Mouse (Mus musculus) lung, postnatal 14 days (tissue): ENCODE data around the gene Sult1a1.

Experiments used
- DNase-seq: peaks from one replicate; pipeline ENCODE4 v3.0.0; 2021

Gene Sult1a1

DNA sequence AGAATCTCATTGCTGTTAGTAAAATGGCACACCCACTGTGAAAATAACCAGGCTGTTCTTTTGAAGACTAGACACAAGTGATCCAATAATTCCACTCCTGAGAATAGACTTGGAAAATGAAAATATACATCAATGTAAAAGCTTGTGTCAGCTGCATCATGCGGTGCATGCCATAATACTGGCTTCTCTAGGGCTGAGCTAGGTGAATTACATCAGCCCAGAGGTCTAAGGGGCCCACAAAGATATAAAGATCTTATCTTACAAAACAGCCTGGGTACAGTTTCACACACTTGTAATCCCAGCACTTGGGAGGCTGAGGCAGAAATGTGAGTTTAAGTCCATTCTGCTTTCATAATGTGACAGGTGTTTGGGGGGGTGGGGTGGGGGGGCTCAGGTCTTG is 18.7 kb downstream of the Sult1a1 start:
- no peak for DNase-seq

DNA sequence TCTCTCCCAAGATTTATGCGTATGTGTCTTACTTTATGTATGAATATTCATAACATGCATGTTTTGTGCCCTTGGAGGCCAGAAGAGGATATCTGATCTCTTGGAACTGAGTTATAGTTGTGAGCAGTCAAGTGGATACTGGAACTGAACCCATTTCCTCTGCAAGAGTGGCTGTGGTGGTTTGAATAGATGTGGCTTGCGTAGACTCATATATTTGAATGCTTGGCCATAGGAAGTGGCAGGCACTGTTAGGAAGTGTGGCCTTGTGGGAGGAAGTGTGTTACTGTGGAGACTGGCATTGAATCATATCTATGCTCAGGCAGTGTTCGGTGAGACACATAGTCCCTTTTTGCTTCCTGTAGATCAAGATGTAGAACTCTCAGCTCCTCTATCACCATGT is 20.5 kb downstream of the Sult1a1 start:
- no peak for DNase-seq

DNA sequence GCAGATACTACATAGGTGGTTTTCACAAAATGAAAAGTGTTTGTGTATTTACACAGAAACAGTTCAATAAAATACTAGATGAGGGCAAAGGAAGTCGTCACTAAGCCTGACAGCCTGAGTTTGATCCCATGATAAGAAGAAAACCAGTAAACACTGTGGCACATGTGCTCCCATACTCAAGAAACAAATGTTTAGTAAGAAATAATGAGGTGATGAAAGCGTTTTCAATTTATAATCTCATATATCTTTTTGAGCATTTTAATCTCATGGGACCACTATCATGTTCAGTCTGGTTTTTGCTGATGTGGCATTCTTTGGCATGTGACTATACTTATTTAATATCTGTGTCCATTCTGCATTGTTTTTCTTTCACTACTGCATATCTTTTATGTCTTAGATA is 22.2 kb downstream of the Sult1a1 start:
- no peak for DNase-seq

DNA sequence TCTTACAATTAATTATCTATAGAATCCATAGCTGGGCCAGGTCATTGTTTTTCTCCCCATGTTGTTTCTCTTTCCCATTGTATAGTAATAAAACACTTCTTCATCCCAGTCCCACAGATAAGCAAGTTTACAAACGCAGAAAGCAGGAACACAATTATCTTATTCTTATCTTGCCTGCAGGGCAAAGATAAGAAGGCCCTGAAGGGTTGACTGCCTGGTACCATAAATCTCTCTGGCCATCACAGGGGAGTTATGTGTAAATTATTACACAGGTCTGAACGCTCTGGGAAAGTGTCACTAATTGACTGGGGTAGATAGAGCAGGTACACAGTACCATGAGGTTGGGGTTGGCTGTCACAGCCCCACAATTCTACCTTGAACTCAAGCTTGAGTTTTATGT is 25.4 kb downstream of the Sult1a1 start:
- DNase-seq: no peak

DNA sequence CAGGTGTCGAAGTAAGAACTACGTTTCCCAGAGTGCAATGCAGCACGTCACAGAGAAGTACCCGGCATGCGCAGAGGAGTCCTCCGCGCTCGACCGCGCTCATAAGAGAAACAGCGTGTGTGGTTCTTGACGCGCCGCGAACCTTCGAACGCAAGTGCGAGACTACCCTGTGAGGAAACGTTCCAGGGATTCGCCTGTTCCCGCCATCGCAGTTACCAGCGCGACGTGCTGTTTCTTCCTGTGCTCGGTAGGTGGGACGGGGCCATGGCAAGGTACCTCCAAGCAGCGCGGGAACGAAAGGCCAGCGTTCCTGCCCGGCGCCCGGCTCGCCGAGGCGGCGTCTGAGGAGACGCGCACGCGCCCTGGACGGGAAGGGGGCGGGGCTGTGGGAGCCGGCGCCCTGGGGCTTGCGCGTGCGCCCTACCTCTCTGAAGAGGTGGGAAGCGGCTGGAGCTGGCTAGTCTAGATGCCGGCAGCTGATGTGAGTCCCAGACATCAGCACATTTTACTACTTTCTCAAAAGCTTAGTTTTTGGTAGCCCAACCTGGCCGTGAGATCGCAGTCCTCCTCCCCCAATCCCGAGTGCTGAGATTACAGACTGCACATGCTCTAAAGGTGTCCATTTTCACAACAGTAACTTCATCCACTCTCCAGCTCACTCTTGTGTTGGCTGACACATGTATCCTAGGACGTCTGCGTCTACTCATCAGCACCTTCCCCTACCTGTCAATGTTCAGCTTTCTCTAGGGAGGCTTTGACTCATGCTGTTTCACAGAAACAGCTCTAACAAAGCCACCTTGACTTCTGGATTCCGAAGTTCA is 26.8 kb downstream of the Sult1a1 start, which contains the start of gene Sgf29:
Sgf29 (plus strand) TSS at position 79 of the 821 bp plus-strand sequence.
- peak; percentile 96 for DNase-seq

DNA sequence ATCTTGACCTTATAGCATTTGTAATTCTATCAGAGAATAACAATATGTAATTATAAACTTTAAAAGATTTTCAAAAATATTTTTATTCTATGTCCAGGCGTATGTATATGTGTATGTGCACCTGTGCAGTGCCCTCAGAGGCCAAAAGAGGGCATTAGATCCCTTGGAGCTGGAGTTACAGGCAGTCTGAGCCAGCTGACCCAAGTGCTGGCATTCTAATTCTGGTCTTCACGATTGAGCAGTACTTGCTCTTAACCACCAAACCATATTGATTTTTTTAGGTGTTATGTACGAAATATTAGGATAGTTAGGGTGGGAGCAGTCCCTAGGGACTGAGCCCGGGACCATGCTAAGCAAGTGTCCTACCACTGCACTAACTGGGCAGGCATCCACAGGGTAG is 27.7 kb downstream of the Sult1a1 start:
- DNase-seq: no peak

DNA sequence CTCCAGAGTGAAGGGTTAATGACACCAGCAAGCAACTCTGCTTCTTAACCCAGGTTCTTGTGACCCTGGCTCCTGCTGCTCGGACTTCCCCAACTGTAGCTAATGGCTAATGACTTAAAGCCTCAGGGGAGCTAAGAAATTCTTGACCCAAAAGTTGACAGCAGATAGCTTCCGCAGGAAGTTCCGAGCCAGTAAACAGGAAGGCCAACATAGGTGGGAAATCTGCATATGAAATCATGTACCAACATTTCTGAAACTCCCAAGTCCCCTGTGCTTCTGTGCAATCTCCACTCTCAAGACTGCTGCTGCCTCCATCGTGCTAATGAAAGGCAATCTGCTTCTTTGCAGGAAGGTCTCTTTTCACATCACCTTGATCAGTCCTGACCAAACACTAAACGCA is 30.5 kb downstream of the Sult1a1 start:
- DNase-seq: no peak

DNA sequence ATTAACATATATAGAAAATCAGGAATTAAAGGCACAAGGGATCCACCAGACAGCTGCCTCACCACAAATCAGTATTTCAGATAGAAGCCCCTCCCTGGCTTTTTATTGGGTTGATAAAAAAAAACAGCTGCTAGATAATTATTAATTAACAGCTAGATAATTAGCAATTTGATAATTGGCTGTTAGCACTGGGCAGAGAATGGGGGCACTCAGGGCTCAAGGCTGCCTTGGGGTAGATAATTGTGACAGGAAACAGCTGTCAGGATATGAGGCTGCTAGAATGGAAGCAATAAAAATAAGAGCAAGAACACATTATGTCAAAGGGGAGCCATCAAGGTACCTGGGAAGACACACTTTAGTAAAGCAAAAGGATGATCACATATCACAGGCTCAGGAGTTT is 31.3 kb downstream of the Sult1a1 start:
- DNase-seq: no peak

DNA sequence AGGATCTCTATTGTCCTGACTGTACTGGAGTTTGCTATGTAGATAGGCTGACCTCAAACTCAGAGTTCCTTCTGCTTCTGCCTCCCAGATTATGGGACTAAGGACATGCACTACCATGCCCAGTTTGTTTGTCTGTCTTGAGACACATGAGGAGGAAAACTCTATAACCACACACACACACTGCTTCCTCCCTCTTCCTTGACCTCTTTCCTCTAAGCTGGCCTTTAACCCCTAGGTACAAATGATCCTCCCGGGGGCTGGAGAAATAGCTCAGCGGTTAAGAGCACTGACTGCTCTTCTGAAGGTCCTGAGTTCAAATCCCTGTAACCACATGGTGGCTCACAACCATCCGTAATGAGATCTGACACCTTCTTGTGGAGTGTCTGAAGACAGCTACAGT is 31.9 kb downstream of the Sult1a1 start:
- DNase-seq: no peak

DNA sequence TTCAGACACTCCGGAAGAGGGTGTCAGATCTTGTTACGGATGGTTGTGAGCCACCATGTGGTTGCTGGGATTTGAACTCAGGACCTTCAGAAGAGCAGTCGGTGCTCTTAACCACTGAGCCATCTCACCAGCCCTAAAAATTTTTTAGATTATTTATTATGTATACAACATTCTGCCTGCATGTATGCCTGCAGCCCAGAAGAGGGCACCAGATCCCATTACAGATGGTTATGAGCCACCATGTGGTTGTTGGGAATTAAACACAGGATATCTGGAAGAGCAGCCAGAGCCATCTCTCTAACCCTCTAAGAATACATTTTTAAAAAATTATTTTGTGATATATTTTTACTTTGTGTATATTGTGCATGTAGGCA is 33.0 kb downstream of the Sult1a1 start:
- DNase-seq: peak; percentile 65

DNA sequence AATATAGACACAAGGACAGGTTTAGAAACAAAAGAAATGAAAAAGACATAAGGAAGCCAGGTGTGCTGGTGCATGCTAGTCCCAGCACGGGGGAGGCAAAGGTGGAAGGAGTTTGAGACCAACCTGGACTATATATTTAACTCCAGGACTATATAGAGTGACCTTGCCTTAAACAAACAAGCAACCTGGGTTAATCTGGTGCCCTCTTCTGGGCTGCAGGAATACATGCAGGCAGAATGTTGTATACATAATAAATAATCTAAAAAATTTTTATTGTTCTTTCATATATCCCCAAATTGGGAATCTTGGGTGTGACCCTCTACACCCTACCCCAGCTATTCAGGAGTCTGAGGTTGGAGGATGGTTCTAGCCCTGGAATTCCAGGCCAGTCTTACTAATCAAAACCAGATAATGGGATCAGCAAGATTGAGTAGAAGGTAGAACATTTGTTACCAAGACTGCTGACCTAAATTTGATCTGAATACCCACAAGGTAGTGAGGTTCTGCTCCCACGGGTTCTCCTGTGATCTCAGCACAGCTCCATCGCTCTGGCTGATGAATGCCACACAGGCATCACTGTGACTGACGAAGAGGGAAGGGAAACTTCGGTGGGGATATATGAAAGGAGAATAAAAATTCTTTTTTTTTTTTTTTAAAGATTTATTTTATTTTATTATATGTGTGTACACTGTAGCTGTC is 33.5 kb downstream of the Sult1a1 start:
- no peak for DNase-seq

DNA sequence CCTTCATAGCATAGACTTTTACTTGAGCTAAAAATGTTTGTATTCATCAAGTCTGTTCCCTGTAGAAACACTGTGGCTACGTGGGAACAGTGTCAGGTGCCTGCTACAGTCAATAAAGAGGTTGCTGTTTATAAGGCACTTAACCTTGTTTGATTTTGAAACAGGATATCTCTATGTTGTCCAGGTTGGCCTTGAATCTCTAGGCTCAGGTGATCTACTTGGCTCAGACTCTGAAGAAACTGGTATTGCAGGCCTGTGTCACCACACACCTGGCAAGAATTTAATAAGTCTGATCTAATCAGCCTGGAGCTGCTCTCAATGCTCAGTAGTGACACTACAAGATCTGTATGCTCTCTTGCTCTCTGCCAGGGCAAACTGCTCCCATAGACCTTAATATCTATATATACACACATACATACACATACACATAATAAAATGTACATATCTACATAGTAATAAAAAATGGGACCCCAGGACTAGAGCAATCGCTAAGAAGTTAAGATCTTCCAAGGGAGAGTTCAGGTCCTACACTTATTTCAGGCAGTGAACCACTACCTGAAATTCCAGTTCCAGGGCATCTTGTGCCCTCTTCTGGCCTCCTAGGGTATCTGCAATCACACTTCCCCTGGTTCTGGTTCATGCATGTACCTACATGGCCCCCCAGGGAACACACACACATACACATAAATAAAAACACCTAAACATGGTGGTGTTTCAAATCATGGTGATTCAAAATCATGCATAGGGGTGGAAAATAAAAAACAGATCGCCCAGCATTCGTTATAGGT is 39.3 kb downstream of the Sult1a1 start:
- peak; percentile 56 for DNase-seq

DNA sequence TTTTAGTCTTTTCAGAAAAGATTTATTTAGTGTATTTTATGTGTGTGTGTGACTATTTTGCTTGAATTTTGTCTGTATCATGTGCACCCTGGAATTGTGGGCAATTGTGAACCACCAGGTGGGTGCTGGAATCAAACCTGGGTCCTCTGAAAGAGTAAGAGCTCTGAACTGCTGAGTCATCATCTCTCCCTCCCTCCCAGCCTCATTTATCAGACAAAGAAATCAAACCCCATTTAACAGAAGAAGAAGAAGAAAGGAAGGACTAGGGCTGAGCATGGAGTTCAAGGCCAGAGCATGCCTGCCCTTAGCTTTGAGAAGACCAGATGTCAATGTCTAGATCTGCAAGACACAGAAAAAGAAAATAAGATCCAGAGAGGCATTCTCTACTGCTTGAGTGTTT is 40.9 kb downstream of the Sult1a1 start:
- no peak for DNase-seq

DNA sequence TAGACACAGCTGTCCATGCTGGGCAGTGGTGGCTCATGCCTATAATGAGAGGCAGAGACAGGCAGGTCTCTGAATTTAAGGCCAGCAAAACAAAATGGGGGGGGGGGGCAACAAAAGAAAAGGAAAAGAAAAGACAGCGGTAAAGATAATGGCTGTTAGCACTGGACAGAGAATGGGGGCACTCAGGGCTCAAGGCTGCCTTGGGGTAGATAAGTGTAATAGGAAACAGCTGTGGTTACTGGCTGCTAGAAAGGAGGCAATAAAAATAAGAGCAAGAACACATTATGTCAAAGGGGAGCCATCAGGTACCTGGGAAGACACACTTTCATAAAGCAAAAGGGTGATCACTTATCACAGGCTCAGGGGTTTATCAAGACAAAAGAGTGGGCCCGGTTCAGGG is 43.8 kb downstream of the Sult1a1 start:
- DNase-seq: no peak

DNA sequence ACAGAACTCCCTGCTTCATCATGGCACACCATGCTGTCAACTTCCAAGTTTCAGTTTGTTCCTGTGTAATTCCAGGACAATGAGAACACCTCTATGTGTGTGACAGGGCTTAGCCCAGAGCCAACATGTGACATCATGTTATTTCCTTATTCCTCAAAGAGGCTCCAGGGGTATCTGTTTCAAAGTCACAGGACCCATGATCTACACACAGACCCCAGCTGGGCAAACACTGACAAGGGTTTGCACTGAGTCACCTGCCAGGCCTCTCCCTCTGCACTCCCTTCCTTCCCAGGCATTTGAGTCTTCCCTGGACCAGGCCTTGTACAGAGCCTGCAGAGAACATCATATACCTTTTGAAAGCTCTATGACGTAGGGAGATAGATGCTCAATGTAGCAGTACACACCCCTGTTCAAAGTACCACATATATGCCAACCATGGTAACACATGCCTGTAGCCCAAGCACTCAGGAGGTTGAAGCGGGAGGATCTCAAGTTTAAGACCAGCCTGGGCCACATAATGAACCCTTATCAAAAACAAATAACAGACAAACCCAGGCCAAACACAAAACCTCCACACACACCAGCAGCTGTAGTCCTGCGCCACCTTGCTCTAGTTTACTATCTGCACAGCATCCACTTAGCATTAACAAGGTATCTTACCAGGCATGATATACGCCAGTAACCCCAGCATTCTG is 45.3 kb downstream of the Sult1a1 start, which contains the start of gene Nupr1:
Nupr1 (minus strand) TSS at position 38 of the 695 bp plus-strand sequence.
- no peak for DNase-seq

DNA sequence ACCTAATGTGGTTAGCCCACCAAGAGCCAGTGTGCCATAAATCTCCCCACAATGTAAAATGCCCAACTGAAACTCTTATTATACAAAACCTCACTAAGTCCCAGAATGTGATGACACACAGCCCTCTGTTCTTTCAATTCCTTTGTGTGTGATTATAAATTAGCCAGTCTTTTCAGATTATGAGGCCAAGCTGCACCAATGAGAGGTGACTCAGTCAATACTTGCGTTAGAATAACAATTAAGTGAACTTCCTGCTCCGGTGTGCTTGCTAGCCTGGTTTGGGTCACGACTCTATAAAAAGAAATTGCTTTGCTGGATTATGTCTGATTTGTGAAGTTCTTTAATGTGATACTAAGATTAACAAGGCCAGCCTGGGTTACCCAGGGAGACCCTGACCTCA is 46.3 kb downstream of the Sult1a1 start:
- no peak for DNase-seq

DNA sequence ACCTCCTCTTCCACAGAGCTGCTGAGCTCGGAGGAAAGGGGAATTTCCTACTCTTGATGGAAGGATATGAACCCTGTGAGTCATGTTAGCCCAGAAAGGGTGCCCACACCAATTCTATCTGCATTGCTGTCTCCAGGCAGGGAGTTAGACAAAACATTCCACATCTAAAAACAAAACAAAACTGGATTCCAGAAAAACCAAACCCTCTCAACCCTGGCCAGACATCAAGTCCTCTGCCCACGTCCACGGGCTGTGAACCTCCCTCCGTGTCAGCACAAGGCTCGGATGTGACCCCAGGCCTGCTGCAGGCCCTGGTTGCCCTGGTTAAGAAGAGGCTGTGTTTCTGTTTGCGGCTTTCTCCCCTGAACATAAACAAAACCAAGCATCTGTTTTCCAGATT is 48.1 kb downstream of the Sult1a1 start:
- peak; percentile 13 for DNase-seq

DNA sequence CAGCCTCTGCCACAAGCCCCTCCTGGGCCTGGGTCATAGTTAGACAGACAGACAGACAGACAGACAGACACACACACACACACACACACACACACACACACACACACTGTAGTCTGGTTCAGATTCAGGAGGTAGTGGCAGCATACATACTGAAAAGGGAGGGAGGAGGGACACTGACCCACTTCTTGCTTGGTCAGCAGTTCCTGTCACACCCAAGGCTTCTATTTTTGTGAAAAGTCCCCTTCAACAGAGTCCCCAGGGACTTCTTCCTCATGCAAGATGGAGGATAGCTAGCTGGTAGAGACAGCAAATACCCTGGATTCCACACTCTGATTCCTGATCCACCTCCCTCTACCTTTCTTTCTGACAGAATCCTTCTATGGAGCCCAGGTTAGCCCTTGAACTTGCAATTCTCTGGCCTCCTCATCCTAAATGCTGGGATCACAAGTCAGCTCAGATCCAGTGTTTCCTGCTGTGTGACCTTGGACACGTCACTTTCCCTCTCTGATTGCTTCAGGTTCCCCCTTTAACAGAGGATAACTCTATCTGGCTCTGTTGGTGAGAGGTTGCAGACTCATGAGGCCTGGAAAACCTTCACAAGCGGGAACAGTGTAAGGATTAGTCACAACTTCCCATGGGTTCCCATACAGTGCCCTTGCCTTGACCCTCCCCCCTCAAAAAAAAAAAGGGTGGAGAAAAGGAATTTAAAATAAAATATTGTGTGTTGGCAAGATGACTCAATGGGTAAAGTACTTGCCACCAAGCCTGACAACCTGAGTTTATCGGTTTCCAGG is 50.2 kb downstream of the Sult1a1 start:
- DNase-seq: no peak

DNA sequence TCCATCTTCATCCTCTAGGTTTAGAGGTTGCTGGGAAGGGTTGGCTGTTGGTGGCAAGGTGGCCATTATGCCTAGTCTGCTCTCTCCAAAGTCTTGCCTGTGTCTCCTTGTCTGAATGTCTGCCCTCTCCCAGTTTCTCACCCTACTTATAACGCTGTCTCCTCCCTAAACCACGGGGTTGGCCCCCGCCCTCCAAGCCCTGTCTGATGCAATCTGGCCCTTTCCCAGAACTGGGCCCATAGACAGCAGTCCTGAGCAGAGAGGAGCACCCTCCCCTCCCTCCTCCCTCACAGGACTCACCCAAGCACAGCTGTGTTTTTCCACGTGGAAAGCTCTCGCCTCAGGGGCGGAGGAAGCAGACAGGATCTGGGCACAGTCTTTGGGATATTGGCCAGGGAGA is 50.9 kb downstream of the Sult1a1 start:
- DNase-seq: peak; percentile 89

DNA sequence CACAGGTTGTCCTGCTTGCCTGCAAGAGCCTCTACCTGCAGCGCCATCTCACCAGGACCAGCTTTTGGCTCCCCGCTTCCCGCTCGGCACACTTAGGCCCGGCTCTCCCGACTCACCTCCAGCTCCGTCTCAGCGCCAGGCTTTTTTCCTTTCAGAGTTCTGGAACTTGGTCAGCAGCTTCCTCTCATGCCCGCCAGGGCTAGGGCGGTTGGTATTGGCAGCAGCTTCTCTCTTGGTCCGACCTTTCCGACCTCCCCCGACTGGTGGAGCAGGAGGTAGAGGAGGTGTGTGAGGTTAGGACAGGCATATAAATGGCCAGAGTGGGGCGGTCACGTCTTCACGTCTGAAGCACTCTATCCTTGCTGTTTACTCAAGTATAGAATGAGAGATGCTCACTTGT is 51.5 kb downstream of the Sult1a1 start:
- DNase-seq: peak; percentile 23

DNA sequence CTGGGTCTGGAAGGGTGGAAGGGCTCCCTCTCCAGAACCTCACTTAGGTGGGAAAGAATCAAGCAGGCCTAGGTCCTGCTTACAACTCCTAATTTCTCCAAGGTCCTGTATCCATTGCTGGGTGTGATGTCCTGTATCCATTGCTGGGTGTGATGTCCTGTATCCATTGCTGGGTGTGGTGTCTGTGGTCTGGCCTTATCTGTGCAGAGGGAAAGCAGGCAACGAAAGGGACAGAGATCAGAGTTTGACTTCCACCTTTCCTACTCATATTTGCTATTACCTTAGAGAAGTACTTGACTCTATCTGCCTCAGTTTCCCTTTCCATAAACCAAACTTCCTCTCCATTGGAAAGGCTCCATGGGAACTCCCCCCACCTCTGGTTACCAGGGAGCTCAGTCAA is 52.9 kb downstream of the Sult1a1 start:
- DNase-seq: no peak
